Mouse (Mus musculus) heart, embryonic 14.5 days (tissue): ENCODE measurements around the gene Srrd. TPM values are rescaled to one million over a fixed set of nuclear protein-coding genes. Genes with fewer than 3 reads are reported as not detected.
A peak's percentile ranks its signal among the peaks of the same experiment; 100 is the strongest.

Source experiments
- ATAC-seq: fragments of 200-750 bp; cut with Nextera tagmentation; 2 replicates; pipeline ENCODE4 v1.8.0; 2017; ENCODE audit warnings: low read depth, moderate TSS enrichment; ENCODE audit not compliant: insufficient number of reproducible peaks, insufficient read depth, low FRiP score
- H3K27ac ChIP-seq, 2 experiments: fragments of 200-500 bp in 1 of 2; fragments of 300-500 bp in 1 of 2; sonication (generic) in 1 of 2; replicated peaks in 1 of 2; 2 replicates each; pipeline ENCODE4 v1.5.1; 2012 to 2014; ENCODE audit warnings: low read depth in 2 of 2, low read length in 2 of 2, control low read depth in 1 of 2, mild to moderate bottlenecking in 1 of 2, mixed read lengths in 1 of 2; ENCODE audit not compliant: control insufficient read depth in 1 of 2, insufficient read depth in 1 of 2
- H3K27me3 ChIP-seq: fragments of 300-500 bp; sonication (generic); 2 replicates; pipeline ENCODE4 v1.6.1; 2014; ENCODE audit warnings: mild to moderate bottlenecking, low read length, control low read depth; ENCODE audit not compliant: control insufficient read depth, insufficient read depth
- H3K36me3 ChIP-seq: fragments of 300-500 bp; sonication (generic); 2 replicates; pipeline ENCODE4 v1.6.1; 2014; ENCODE audit warnings: mild to moderate bottlenecking, control low read depth, low read length, mixed read lengths; ENCODE audit not compliant: control insufficient read depth, insufficient read depth
- H3K4me1 ChIP-seq, 2 experiments: fragments of 200-500 bp in 1 of 2; fragments of 300-500 bp in 1 of 2; sonication (generic) in 1 of 2; 2 replicates each; pipeline ENCODE4 v1.6.1; 2012 to 2014; ENCODE audit warnings: low read length in 2 of 2, control low read depth in 1 of 2, mixed read lengths in 1 of 2; ENCODE audit not compliant: control insufficient read depth in 2 of 2, insufficient read depth in 2 of 2
- H3K4me2 ChIP-seq: fragments of 300-500 bp; sonication (generic); 2 replicates; pipeline ENCODE4 v1.6.1; 2014; ENCODE audit warnings: mild to moderate bottlenecking, low read length
- H3K4me3 ChIP-seq, 2 experiments: fragments of 200-500 bp in 1 of 2; fragments of 300-500 bp in 1 of 2; sonication (generic) in 1 of 2; 2 replicates each; pipeline ENCODE4 v1.5.1; 2012 to 2014; ENCODE audit warnings: low read length in 2 of 2, mild to moderate bottlenecking in 2 of 2, control low read depth in 1 of 2, low read depth in 1 of 2, moderate library complexity in 1 of 2; ENCODE audit not compliant: control insufficient read depth in 1 of 2, insufficient read depth in 1 of 2
- H3K9ac ChIP-seq: fragments of 300-500 bp; sonication (generic); 2 replicates; pipeline ENCODE4 v1.6.1; 2014; ENCODE audit warnings: mild to moderate bottlenecking, low read length
- H3K9me3 ChIP-seq: fragments of 300-500 bp; sonication (generic); 2 replicates; pipeline ENCODE4 v1.6.1; 2016; ENCODE audit warnings: low read length, control low read depth; ENCODE audit not compliant: control insufficient read depth
- WGBS: fragments of 180-500 bp; shearing (Covaris S2); extraction: QIAGEN DNeasy Blood & Tissue Kit; methylation state at CpG from one replicate; pipeline ENCODE4 v1.1.7; 2014; 5-methylcytosine and 5-hydroxymethylcytosine counted together
- polyA plus RNA-seq: library from polyadenylated mRNA; unstranded; fragments of >200 nt; fragmentation: Nextera tagmentation; extraction: Ambion mirVana; gene quantifications from 2 replicates; pipeline ENCODE4 v1.2.1, GENCODE M21; 2014

Srrd gene
- polyA plus RNA-seq, 1 experiment from 2014 or later = 25.4 TPM

DNA sequence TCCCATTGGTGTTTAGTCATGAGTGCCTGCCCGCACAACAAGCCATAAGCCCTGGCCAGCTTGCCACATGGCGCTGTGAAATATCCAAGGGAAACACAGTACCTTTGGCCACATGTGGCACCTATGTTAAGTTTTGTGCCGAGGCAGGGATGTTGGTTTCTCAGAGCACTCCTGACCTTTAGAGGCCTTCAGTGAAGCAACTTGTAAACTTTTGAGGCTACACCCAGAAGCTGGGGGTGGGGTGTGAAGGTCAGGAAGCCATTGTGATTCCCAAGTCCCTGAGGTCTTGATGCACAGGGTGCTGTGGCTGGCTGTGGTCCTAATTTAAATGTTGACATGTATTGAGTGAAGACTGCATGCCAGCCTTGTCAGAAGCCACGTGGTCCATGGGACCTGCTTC is 43.4 kb downstream of the Srrd start:
- no peak overlapping the region for H3K4me3 ChIP-seq
- no peaks in the 10 kb centered on the region; the same call in 1 of the 2 replicates for H3K36me3 ChIP-seq
- H3K9ac ChIP-seq = no peak overlapping the region
- peak overlapping the region; percentile 38 to 70; a peak in 3 of 4 replicates for H3K27ac ChIP-seq
- H3K27me3 ChIP-seq = no peaks in the 10 kb centered on the region
- H3K4me1 ChIP-seq = peaks cover 24 to 39% of the 10 kb centered on the region in 2 experiments
- no peak for ATAC-seq
- H3K4me2 ChIP-seq = no peak overlapping the region
- WGBS = 77% methylated on average over 4 of the region's 4 CpGs
- no peaks in the 10 kb centered on the region for H3K9me3 ChIP-seq

DNA sequence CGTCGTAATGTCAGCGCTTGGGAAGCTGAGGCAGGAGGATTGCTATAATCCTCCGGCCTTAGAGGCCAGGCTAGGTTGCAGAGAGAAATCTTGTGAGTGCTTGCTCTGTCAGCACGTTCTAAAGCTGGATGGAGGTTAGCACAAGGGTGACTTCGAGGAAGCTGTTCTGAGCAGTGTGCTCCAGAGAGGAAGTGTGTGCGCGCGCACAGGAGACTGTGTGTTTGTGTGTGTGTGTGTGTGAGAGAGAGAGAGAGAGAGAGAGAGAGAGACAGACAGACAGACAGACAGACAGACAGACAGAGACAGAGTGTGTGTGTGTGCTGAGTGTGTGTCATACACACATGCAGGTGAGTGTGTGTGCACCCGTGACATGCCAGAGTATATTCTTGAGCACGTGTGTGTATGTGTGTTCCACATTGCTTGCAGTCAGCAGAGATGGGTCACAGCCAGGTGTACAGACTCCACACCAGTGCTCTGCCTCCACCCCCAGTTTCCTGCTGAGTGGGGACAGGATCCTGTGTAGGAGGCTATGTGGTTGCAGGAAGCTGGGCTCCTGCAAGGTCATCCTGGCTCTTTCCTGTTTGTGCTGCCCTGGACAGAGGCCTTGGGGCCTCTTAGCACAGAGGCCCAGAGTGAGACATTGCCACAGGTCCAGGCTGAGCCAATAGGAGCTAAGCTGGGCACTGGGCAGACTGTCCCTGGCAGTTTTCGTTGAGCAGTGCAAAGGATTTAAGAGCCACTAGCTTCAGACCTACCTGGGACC is 44.4 kb downstream of the Srrd start:
- Histone ChIP-seq H3K36me3 (no peaks in the 10 kb centered on the region), H3K4me3 (no peak overlapping the region), H3K4me2 (no peak overlapping the region), H3K4me1 (peaks cover 24 to 42% of the 10 kb centered on the region in 2 experiments), H3K27me3 (no peaks in the 10 kb centered on the region), H3K27ac (peak overlapping the region; percentile 70 to 71), H3K9ac (no peak overlapping the region), H3K9me3 (no peaks in the 10 kb centered on the region)
- 71% methylated on average over 12 of the region's 12 CpGs for WGBS
- peak; percentile 70 for ATAC-seq

DNA sequence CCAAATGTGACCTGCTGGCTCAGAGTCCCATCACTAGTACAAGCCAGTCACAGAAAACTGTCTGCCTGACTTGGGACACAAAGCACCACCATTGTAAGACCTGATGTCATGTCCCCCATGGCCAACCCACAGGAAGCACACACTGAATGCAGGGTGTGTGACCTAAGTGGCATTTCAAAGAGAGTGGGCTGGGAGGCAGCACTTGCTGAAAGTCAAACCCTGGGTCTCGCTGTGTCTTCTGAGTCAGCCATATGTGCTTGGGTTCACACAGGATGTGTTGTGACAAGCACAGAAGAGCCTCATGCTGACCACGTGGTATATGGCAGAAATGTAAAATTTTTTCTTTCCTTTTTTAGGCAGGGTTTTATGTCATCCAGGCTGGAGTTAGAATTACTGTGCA is 45.6 kb downstream of the Srrd start:
- Histone ChIP-seq H3K4me1 (peaks cover 24 to 46% of the 10 kb centered on the region in 2 experiments), H3K36me3 (no peaks in the 10 kb centered on the region), H3K9me3 (no peaks in the 10 kb centered on the region), H3K4me3 (no peak overlapping the region), H3K9ac (peak overlapping the region; percentile 4; the same call in 1 of the 2 replicates), H3K4me2 (no peak overlapping the region), H3K27ac (peak overlapping the region in 1 of 2 experiments; percentile 60; a peak in 2 of 4 replicates), H3K27me3 (no peaks in the 10 kb centered on the region)
- ATAC-seq = no peak
- 78% methylated on average over 2 of the region's 2 CpGs for WGBS

DNA sequence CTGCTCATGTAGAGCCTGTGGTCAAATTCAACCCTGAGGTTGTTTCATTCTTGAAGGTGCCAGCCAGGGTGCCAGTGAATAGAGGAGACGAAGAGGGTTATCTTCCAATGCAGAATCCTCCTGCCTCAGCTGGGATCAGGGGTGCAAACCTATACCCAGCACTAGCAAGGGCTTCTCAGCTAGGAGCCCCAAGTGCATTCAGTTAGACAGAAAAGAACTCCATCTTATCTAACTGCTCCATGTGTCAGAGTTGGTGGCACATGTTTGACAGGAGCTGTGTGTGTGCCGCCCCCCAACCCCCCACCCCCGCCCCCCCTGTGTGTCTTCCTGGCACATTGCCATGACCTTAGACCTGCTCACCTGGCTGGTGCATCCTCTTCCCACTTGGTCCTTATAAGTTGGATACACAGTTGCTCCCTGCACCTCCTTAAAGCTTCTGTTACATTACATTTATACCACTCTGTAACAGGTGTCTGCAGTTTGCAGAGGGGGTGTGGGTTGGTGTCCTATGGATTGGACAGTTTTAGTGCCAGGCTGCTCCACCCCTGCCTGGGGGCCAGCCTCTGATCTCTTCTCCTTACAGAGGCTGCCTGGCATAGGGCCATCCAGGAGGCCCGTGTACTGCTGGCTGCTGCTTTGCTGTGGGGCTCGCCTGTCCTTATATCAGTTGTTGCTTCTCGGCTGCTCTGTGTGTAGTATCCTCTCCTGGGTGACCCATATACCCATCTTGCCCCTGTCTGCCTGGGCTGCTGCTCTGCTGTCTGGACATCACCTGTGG is 46.2 kb downstream of the Srrd start:
- H3K4me1 ChIP-seq = peaks cover 24 to 46% of the 10 kb centered on the region in 2 experiments
- peak overlapping the region in 1 of 2 experiments; percentile 60; a peak in 2 of 4 replicates for H3K27ac ChIP-seq
- no peak overlapping the region for H3K9ac ChIP-seq

DNA sequence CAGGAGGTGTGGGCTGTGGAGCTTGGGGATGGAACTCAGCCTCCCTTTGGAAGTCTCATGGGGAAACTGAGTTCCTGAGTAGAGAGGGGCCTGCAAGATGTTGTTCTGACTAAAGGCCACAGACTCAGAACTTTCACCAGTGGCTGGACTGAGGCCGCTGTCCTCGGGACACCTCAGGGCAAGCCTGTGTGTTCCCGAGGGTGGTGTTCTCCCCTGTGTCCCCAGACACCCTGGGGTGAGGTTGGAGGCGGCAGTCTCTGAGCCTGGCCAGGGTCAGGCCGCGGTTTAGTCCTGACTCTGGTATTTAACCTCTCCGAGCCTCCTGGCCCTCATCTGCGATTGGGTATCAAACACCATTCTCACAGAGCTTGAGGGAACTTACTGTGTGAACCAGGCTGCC is 47.3 kb downstream of the Srrd start:
- Histone ChIP-seq H3K4me1 (peaks cover 24 to 46% of the 10 kb centered on the region in 2 experiments), H3K27me3 (no peaks in the 10 kb centered on the region), H3K4me2 (no peak overlapping the region), H3K9ac (no peak overlapping the region), H3K36me3 (no peaks in the 10 kb centered on the region), H3K27ac (no peak overlapping the region), H3K9me3 (no peaks in the 10 kb centered on the region), H3K4me3 (no peak overlapping the region)
- no peak for ATAC-seq
- 72% methylated on average over 8 of the region's 8 CpGs for WGBS

More for the DNA sequence above, 46.2 kb downstream of the Srrd start:
- no peaks in the 10 kb centered on the region for H3K36me3 ChIP-seq
- 36% methylated on average over 6 of the region's 6 CpGs for WGBS
- no peaks in the 10 kb centered on the region for H3K9me3 ChIP-seq
- no peak overlapping the region for H3K4me3 ChIP-seq
- H3K27me3 ChIP-seq = no peaks in the 10 kb centered on the region
- no peak for ATAC-seq
- H3K4me2 ChIP-seq = no peak overlapping the region

DNA sequence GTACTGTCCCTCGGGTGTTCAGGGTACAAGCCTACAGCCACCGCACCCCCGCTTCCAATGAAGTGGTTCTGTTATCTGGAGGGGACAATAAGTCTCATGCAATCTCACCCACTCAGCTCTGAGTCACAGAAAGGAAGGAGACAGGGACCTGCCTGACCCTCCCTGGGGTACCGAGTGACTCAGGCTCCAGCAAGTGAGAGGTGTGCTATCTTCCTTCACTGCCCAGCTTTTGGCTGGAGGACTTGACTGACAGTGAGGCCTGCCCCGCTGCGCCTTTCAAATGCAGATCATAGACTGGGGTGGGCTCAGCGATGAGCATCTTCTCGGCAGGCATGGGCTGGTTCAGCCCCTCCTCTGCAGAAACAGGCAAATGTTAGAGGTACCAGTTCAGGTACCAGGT is 47.7 kb downstream of the Srrd start:
- Histone ChIP-seq H3K4me2 (no peak overlapping the region), H3K27ac (no peak overlapping the region), H3K4me1 (peaks cover 22 to 46% of the 10 kb centered on the region in 2 experiments), H3K27me3 (no peaks in the 10 kb centered on the region), H3K9me3 (no peaks in the 10 kb centered on the region), H3K36me3 (no peaks in the 10 kb centered on the region), H3K4me3 (no peak overlapping the region), H3K9ac (no peak overlapping the region; the same call in 1 of the 2 replicates)
- WGBS = 49% methylated on average over 8 of the region's 8 CpGs
- no peak for ATAC-seq

DNA sequence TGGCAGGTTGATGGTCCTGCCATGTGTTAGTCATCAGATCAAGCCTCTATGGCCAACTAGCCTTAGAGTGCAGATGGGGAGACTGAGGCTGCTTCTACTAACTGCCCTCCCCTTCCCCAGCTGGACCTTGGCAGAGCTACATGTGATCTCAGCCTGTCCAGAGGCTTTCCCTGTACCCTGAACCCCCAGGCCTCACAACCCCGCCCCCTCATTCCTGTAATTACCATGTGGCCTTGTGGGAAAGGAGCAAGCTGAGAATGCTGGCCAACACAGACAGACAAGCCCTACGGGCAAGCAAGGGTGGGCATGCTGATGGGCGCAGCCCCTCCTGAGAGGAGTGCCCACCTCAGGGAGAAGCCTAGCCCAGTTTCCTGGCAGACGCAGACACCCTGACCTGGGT is 48.1 kb downstream of the Srrd start:
- H3K36me3 ChIP-seq = no peaks in the 10 kb centered on the region
- WGBS = 73% methylated on average over 4 of the region's 4 CpGs
- H3K4me2 ChIP-seq = no peak overlapping the region
- H3K4me1 ChIP-seq = peaks cover 22 to 45% of the 10 kb centered on the region in 2 experiments
- no peaks in the 10 kb centered on the region for H3K27me3 ChIP-seq
- H3K9me3 ChIP-seq = no peaks in the 10 kb centered on the region
- no peak overlapping the region for H3K9ac ChIP-seq
- ATAC-seq = no peak
- H3K27ac ChIP-seq = no peak overlapping the region
- H3K4me3 ChIP-seq = no peak overlapping the region
